Mouse (Mus musculus): ENCODE measurements around the gene Zfp94. TPM values are rescaled to one million over a fixed set of nuclear protein-coding genes. Genes with fewer than 3 reads are reported as not detected.

Gene Zfp94
- total and polyA plus RNA-seq, 3 experiments = 5.9 to 6.9 TPM; not detected in 1

GRCm38 (mm10) chr7:24365258-24366014, 49.0 kb upstream of the Zfp94 start:
- peak; percentile 17 for DNase-seq (ENCODE audit: low read depth, low spot score)
- Histone ChIP-seq H3K79me2 (ENCODE audit: control insufficient read depth, insufficient read depth, low read length, poor library complexity) (peaks cover 4% of the 10 kb centered on the region), H3K36me3 (ENCODE audit: control insufficient read depth in 1 of 2, insufficient read depth in 2 of 2, low read length in 2 of 2) (peaks cover 0 to 2% of the 10 kb centered on the region in 2 experiments; a peak in 2 of 4 replicates), H3K27ac (ENCODE audit: control insufficient read depth, low read depth, low read length) (no peak overlapping the region), H3K4me3 (ENCODE audit: control insufficient read depth in 1 of 2, insufficient read depth in 1 of 2, low read depth in 2 of 2, low read length in 2 of 2) (no peak overlapping the region), H3K9me3 (replicated peaks; ENCODE audit: insufficient read depth, low read length) (no peaks in the 10 kb centered on the region), H3K4me1 (ENCODE audit: control insufficient read depth in 1 of 2, insufficient read depth in 2 of 2, low read length in 2 of 2) (peaks cover 5 to 50% of the 10 kb centered on the region in 2 experiments; a peak in 3 of 4 replicates), H3K9ac (ENCODE audit: control insufficient read depth, low read depth, low read length, poor library complexity, severe bottlenecking) (peak overlapping the region; percentile 62), H3K27me3 (ENCODE audit: control insufficient read depth in 1 of 2, insufficient read depth in 2 of 2, low read length in 2 of 2) (no peaks in the 10 kb centered on the region)
- TF ChIP-seq MXI1 (IDR thresholded peaks at IDR 0.05; ENCODE audit: low read depth, low read length) = no peak
- TF ChIP-seq NRF1 (IDR thresholded peaks at IDR 0.05; ENCODE audit: insufficient read depth, low read depth, low read length, poor library complexity, severe bottlenecking) = no peak

DNA sequence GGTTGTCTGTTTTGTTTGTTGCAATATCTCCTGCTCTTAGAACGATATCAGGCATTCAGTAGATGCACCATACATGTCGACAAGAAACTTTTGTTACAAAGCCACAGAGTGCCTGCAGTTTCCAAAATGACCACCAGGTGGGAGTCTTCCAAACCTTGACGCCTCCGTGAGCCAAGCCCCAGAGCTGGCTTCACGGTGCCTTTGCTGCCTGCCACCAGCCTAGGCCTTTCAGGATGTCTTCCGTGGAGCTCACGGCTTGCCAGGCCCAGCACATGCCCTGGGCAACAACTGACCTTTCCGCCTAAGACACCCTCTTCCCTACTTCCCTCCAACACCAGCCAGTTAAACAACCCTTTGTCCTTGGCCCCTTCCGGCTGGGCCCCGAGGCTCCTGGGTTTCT, 48.4 kb upstream of the Zfp94 start:
- H3K9me3 ChIP-seq (replicated peaks; ENCODE audit: insufficient read depth, low read length) = no peaks in the 10 kb centered on the region
- no peak for TF ChIP-seq POLR2A (IDR thresholded peaks at IDR 0.05; ENCODE audit: control insufficient read depth in 1 of 2, insufficient read depth in 1 of 2, low read depth in 1 of 2, low read length in 2 of 2, poor library complexity in 1 of 2)
- peak; percentile 79 for TF ChIP-seq RAD21 (IDR thresholded peaks at IDR 0.05; ENCODE audit: low read depth, low read length)
- TF ChIP-seq ETS1 (IDR thresholded peaks at IDR 0.05; ENCODE audit: low read depth, low read length) = no peak
- peak; percentile 30; the same call in 1 of the 2 replicates for TF ChIP-seq HCFC1 (IDR thresholded peaks at IDR 0.05; ENCODE audit: low read depth, low read length)
- TF ChIP-seq SIN3A (IDR thresholded peaks at IDR 0.05; ENCODE audit: low read length) = peak; percentile 61; the same call in 1 of the 2 replicates
- no peak for TF ChIP-seq MXI1 (IDR thresholded peaks at IDR 0.05; ENCODE audit: low read depth, low read length)
- no peak for TF ChIP-seq NRF1 (IDR thresholded peaks at IDR 0.05; ENCODE audit: insufficient read depth, low read depth, low read length, poor library complexity, severe bottlenecking)
- TF ChIP-seq MAX (IDR thresholded peaks at IDR 0.05; ENCODE audit: low read length) = peak; percentile 51; the same call in 1 of the 2 replicates
- TF ChIP-seq SMC3 (IDR thresholded peaks at IDR 0.05; ENCODE audit: low read depth, low read length) = peak; percentile 97
- TF ChIP-seq POLR2AphosphoS2 (IDR thresholded peaks at IDR 0.05; ENCODE audit: low read length) = no peak
- TF ChIP-seq ZKSCAN1 (IDR thresholded peaks at IDR 0.05; ENCODE audit: low read depth, low read length) = no peak
- TF ChIP-seq ZNF384 (IDR thresholded peaks at IDR 0.05; ENCODE audit: low read depth, low read length) = 0 out of 2 replicates have a peak, but pooled peaks have one; percentile 35
- TF ChIP-seq JUND (IDR thresholded peaks at IDR 0.05; ENCODE audit: low read depth, low read length) = no peak
- TF ChIP-seq E2F4 (IDR thresholded peaks at IDR 0.05; ENCODE audit: borderline replicate concordance, low read depth, low read length) = no peak
- TF ChIP-seq POLR2AphosphoS5 (IDR thresholded peaks at IDR 0.05; ENCODE audit: borderline replicate concordance, low read depth, low read length) = no peak
- TF ChIP-seq CTCF (IDR thresholded peaks at IDR 0.05 in 2 of 3, conservative IDR thresholded peaks at IDR 0.05 in 1 of 3; ENCODE audit: control insufficient read depth in 1 of 3, insufficient read depth in 1 of 3, low read depth in 2 of 3, low read length in 3 of 3, poor library complexity in 1 of 3, severe bottlenecking in 1 of 3) = peak; percentile 79 to 93 (median 91)
- TF ChIP-seq ZC3H11A (IDR thresholded peaks at IDR 0.05; ENCODE audit: low read depth, low read length) = peak; percentile 86
- TF ChIP-seq CHD2 (IDR thresholded peaks at IDR 0.05; ENCODE audit: low read length) = no peak
- peak; percentile 35; the same call in 1 of the 2 replicates for TF ChIP-seq MYC (IDR thresholded peaks at IDR 0.05; ENCODE audit: low read depth, low read length)
- TF ChIP-seq BHLHE40 (IDR thresholded peaks at IDR 0.05; ENCODE audit: borderline replicate concordance, low read depth, low read length) = no peak
- 0 out of 2 replicates have a peak, but pooled peaks have one; percentile 35 for TF ChIP-seq MAZ (IDR thresholded peaks at IDR 0.05; ENCODE audit: low read depth, low read length)
- no peak for TF ChIP-seq ELF1 (IDR thresholded peaks at IDR 0.05; ENCODE audit: low read depth, low read length)
- H3K79me2 ChIP-seq (ENCODE audit: control insufficient read depth, insufficient read depth, low read length, poor library complexity) = no peaks in the 10 kb centered on the region
- no peaks in the 10 kb centered on the region for H3K27me3 ChIP-seq (ENCODE audit: control insufficient read depth in 1 of 2, insufficient read depth in 2 of 2, low read length in 2 of 2)
- peaks cover 0 to 2% of the 10 kb centered on the region in 2 experiments; a peak in 2 of 4 replicates for H3K36me3 ChIP-seq (ENCODE audit: control insufficient read depth in 1 of 2, insufficient read depth in 2 of 2, low read length in 2 of 2)
- H3K27ac ChIP-seq (ENCODE audit: control insufficient read depth, low read depth, low read length) = no peak overlapping the region
- peak; percentile 93 for DNase-seq (ENCODE audit: low read depth, low spot score)
- H3K4me1 ChIP-seq (ENCODE audit: control insufficient read depth in 1 of 2, insufficient read depth in 2 of 2, low read length in 2 of 2) = peaks cover 5 to 50% of the 10 kb centered on the region in 2 experiments; a peak in 3 of 4 replicates
- peak overlapping the region; percentile 32 to 43 for H3K4me3 ChIP-seq (ENCODE audit: control insufficient read depth in 1 of 2, insufficient read depth in 1 of 2, low read depth in 2 of 2, low read length in 2 of 2)
- peak overlapping the region; percentile 62 for H3K9ac ChIP-seq (ENCODE audit: control insufficient read depth, low read depth, low read length, poor library complexity, severe bottlenecking)

Data from MEL (cell line).